Mouse (Mus musculus): ENCODE data around the gene Ankrd31. TPM values are rescaled to one million over a fixed set of nuclear protein-coding genes. Genes with fewer than 3 reads are reported as not detected.
"Not testable (repeated sequence)": the region's sequence is repeated elsewhere in the genome, so short reads cannot be mapped to it uniquely, and the experiment has no call there.

Ankrd31 gene
- polyA plus RNA-seq, 1 experiment from 2014 or later, result 0.05 TPM

GRCm38 (mm10) chr13:96927781-96928180 is 179.7 kb downstream of the Ankrd31 start:
- Histone ChIP-seq H3K27me3 (peaks cover 47% of the 10 kb centered on the region), H3K9me3 (no peaks in the 10 kb centered on the region), H3K9ac (replicated peaks) (no peak overlapping the region), H3K4me1 (peaks cover 20% of the 10 kb centered on the region), H3K27ac (replicated peaks) (no peak overlapping the region), H3K36me3 (no peaks in the 10 kb centered on the region), H3K4me3 (no peak overlapping the region), H3K4me2 (replicated peaks) (no peak overlapping the region)
- WGBS, result 84% methylated on average over 1 of the region's 1 CpGs
- no peak for ATAC-seq (ENCODE audit: low FRiP score, low read depth)

GRCm38 (mm10) chr13:96928432-96929039 is 180.5 kb downstream of the Ankrd31 start:
- Histone ChIP-seq H3K9ac (replicated peaks) (no peak overlapping the region), H3K27me3 (peaks cover 45% of the 10 kb centered on the region), H3K4me1 (peaks cover 20% of the 10 kb centered on the region), H3K36me3 (no peaks in the 10 kb centered on the region), H3K4me2 (replicated peaks) (no peak overlapping the region), H3K9me3 (no peaks in the 10 kb centered on the region), H3K4me3 (no peak overlapping the region), H3K27ac (replicated peaks) (no peak overlapping the region)
- ATAC-seq (ENCODE audit: low FRiP score, low read depth), result no peak
- 20% methylated on average over 8 of the region's 8 CpGs for WGBS

- no peak overlapping the region for H3K9ac ChIP-seq (replicated peaks)
- peaks cover 9% of the 10 kb centered on the region for H3K4me1 ChIP-seq
- H3K27ac ChIP-seq (replicated peaks), result no peak overlapping the region
- H3K27me3 ChIP-seq, result 0 out of 2 replicates have a peak, but pooled peaks cover 5% of the 10 kb centered on the region
- no peak overlapping the region for H3K4me3 ChIP-seq
- ATAC-seq (ENCODE audit: low FRiP score, low read depth), result no peak
- no peaks in the 10 kb centered on the region for H3K36me3 ChIP-seq
- H3K9me3 ChIP-seq, result no peaks in the 10 kb centered on the region
- 89% methylated on average over 5 of the region's 5 CpGs for WGBS
- H3K4me2 ChIP-seq (replicated peaks), result no peak overlapping the region
Observed at GRCm38 (mm10) chr13:96932745-96933144, 184.7 kb downstream of the Ankrd31 start.

- 86% methylated on average over 8 of the region's 8 CpGs for WGBS
- no peaks in the 10 kb centered on the region for H3K27me3 ChIP-seq
- H3K4me1 ChIP-seq, result peaks cover 7% of the 10 kb centered on the region
- H3K4me2 ChIP-seq (replicated peaks), result no peak overlapping the region
- H3K9ac ChIP-seq (replicated peaks), result no peak overlapping the region
- H3K27ac ChIP-seq (replicated peaks), result no peak overlapping the region
- no peaks in the 10 kb centered on the region for H3K9me3 ChIP-seq
- H3K4me3 ChIP-seq, result no peak overlapping the region
- no peak for ATAC-seq (ENCODE audit: low FRiP score, low read depth)
- H3K36me3 ChIP-seq, result no peaks in the 10 kb centered on the region
Observed at GRCm38 (mm10) chr13:96933367-96933766, 185.3 kb downstream of the Ankrd31 start.

- no peak overlapping the region for H3K27ac ChIP-seq (replicated peaks)
- H3K4me2 ChIP-seq (replicated peaks), result no peak overlapping the region
- H3K9ac ChIP-seq (replicated peaks), result no peak overlapping the region
- WGBS, result 75% methylated on average over 6 of the region's 6 CpGs
- no peak overlapping the region for H3K4me3 ChIP-seq
- ATAC-seq (ENCODE audit: low FRiP score, low read depth), result no peak
- H3K4me1 ChIP-seq, result no peaks in the 10 kb centered on the region
- H3K9me3 ChIP-seq, result no peaks in the 10 kb centered on the region
- no peaks in the 10 kb centered on the region for H3K27me3 ChIP-seq
- H3K36me3 ChIP-seq, result no peaks in the 10 kb centered on the region
Observed at GRCm38 (mm10) chr13:96936173-96936777, 188.2 kb downstream of the Ankrd31 start.

GRCm38 (mm10) chr13:96937059-96937558 is 189.0 kb downstream of the Ankrd31 start:
- Histone ChIP-seq H3K27me3 (no peaks in the 10 kb centered on the region), H3K4me3 (no peak overlapping the region), H3K4me1 (no peaks in the 10 kb centered on the region), H3K27ac (replicated peaks) (no peak overlapping the region), H3K9ac (replicated peaks) (no peak overlapping the region), H3K36me3 (no peaks in the 10 kb centered on the region), H3K4me2 (replicated peaks) (no peak overlapping the region), H3K9me3 (no peaks in the 10 kb centered on the region)
- ATAC-seq (ENCODE audit: low FRiP score, low read depth), result no peak
- 77% methylated on average over 10 of the region's 10 CpGs for WGBS

- 87% methylated on average over 10 of the region's 10 CpGs for WGBS
- ATAC-seq (ENCODE audit: low FRiP score, low read depth), result no peak
Observed at GRCm38 (mm10) chr13:96939680-96940079, 191.6 kb downstream of the Ankrd31 start.

GRCm38 (mm10) chr13:96941481-96941880 is 193.4 kb downstream of the Ankrd31 start:
- WGBS, result 88% methylated on average over 11 of the region's 11 CpGs
- ATAC-seq (ENCODE audit: low FRiP score, low read depth); H3K36me3 ChIP-seq: not testable (repeated sequence)

More at GRCm38 (mm10) chr13:96939680-96940079, 191.6 kb downstream of the Ankrd31 start:
- Histone ChIP-seq H3K36me3 (no peaks in the 10 kb centered on the region), H3K9me3 (no peaks in the 10 kb centered on the region), H3K4me3 (no peak overlapping the region), H3K27me3 (no peaks in the 10 kb centered on the region), H3K4me1 (no peaks in the 10 kb centered on the region), H3K9ac (replicated peaks) (no peak overlapping the region), H3K27ac (replicated peaks) (no peak overlapping the region), H3K4me2 (replicated peaks) (no peak overlapping the region)

GRCm38 (mm10) chr13:96943571-96943970 is 195.5 kb downstream of the Ankrd31 start:
- H3K27me3 ChIP-seq, result no peaks in the 10 kb centered on the region
- no peak for ATAC-seq (ENCODE audit: low FRiP score, low read depth)
- no peaks in the 10 kb centered on the region for H3K4me1 ChIP-seq
- no peak overlapping the region for H3K4me3 ChIP-seq
- H3K36me3 ChIP-seq, result no peaks in the 10 kb centered on the region
- H3K9me3 ChIP-seq, result no peaks in the 10 kb centered on the region
- no peak overlapping the region for H3K9ac ChIP-seq (replicated peaks)
- 56% methylated on average over 3 of the region's 3 CpGs for WGBS
- H3K4me2 ChIP-seq (replicated peaks), result no peak overlapping the region
- no peak overlapping the region for H3K27ac ChIP-seq (replicated peaks)

More at GRCm38 (mm10) chr13:96941481-96941880, 193.4 kb downstream of the Ankrd31 start:
- not testable (repeated sequence) for H3K4me3 ChIP-seq; H3K9me3 ChIP-seq; H3K4me2 ChIP-seq (replicated peaks); H3K27ac ChIP-seq (replicated peaks); H3K4me1 ChIP-seq; H3K9ac ChIP-seq (replicated peaks); H3K27me3 ChIP-seq

- no peak overlapping the region for H3K4me3 ChIP-seq
- no peaks in the 10 kb centered on the region for H3K27me3 ChIP-seq
- 89% methylated on average over 4 of the region's 4 CpGs for WGBS
- H3K4me1 ChIP-seq, result no peaks in the 10 kb centered on the region
- no peaks in the 10 kb centered on the region for H3K9me3 ChIP-seq
- no peak overlapping the region for H3K27ac ChIP-seq (replicated peaks)
- H3K9ac ChIP-seq (replicated peaks), result no peak overlapping the region
- ATAC-seq (ENCODE audit: low FRiP score, low read depth), result no peak
- H3K4me2 ChIP-seq (replicated peaks), result no peak overlapping the region
- H3K36me3 ChIP-seq, result no peaks in the 10 kb centered on the region
Observed at GRCm38 (mm10) chr13:96945748-96946147, 197.7 kb downstream of the Ankrd31 start.

- no peaks in the 10 kb centered on the region for H3K4me1 ChIP-seq
- H3K4me2 ChIP-seq (replicated peaks), result no peak overlapping the region
- no peak overlapping the region for H3K4me3 ChIP-seq
- no peaks in the 10 kb centered on the region for H3K27me3 ChIP-seq
- no peak overlapping the region for H3K9ac ChIP-seq (replicated peaks)
- no peaks in the 10 kb centered on the region for H3K36me3 ChIP-seq
- no peaks in the 10 kb centered on the region for H3K9me3 ChIP-seq
- no peak for ATAC-seq (ENCODE audit: low FRiP score, low read depth)
- no peak overlapping the region for H3K27ac ChIP-seq (replicated peaks)
- WGBS, result 89% methylated on average over 7 of the region's 7 CpGs
Observed at GRCm38 (mm10) chr13:96947722-96948121, 199.7 kb downstream of the Ankrd31 start.

GRCm38 (mm10) chr13:96951880-96952279 is 203.8 kb downstream of the Ankrd31 start:
- no peaks in the 10 kb centered on the region for H3K9me3 ChIP-seq
- H3K36me3 ChIP-seq, result no peaks in the 10 kb centered on the region
- no peak for ATAC-seq (ENCODE audit: low FRiP score, low read depth)
- H3K27ac ChIP-seq (replicated peaks), result no peak overlapping the region
- H3K9ac ChIP-seq (replicated peaks), result no peak overlapping the region
- 67% methylated on average over 2 of the region's 2 CpGs for WGBS
- H3K27me3 ChIP-seq, result no peaks in the 10 kb centered on the region
- no peak overlapping the region for H3K4me3 ChIP-seq
- H3K4me1 ChIP-seq, result no peaks in the 10 kb centered on the region
- no peak overlapping the region for H3K4me2 ChIP-seq (replicated peaks)

Measured in midbrain, embryonic 12.5 days (tissue).